Mouse (Mus musculus) C2C12 (cell line): ENCODE measurements around the gene Pnrc2. TPM values are rescaled to one million over a fixed set of nuclear protein-coding genes. Genes with fewer than 3 reads are reported as not detected.
A peak's percentile ranks its signal among the peaks of the same experiment; 100 is the strongest.

Experiments used
- H3K27me3 ChIP-seq: one replicate; pipeline ENCODE4 v1.6.1; 2011; ENCODE audit not compliant: control insufficient read depth, insufficient read depth, insufficient read length
- H3K36me3 ChIP-seq: one replicate; pipeline ENCODE4 v1.6.1; 2011; ENCODE audit not compliant: control insufficient read depth, insufficient read depth
- H3K4me3 ChIP-seq: one replicate; pipeline ENCODE4 v1.5.1; 2011; ENCODE audit warnings: mild to moderate bottlenecking, control low read depth; ENCODE audit not compliant: poor library complexity, insufficient read depth, severe bottlenecking
- H3K79me2 ChIP-seq: one replicate; pipeline ENCODE4 v1.6.1; 2011; ENCODE audit not compliant: control insufficient read depth, insufficient read depth
- H3K79me3 ChIP-seq: one replicate; pipeline ENCODE4 v1.6.1; 2011; ENCODE audit warnings: low read depth, control low read depth
- H3ac ChIP-seq: one replicate; pipeline ENCODE3; 2011; ENCODE audit warnings: low read depth; ENCODE audit not compliant: control insufficient read depth, insufficient read length
- CEBPB ChIP-seq: IDR thresholded peaks from one replicate; pipeline ENCODE4 v1.6.1; 2011; ENCODE audit warnings: low read depth, mild to moderate bottlenecking, control low read depth, moderate library complexity
- CTCF ChIP-seq: IDR thresholded peaks from one replicate; pipeline ENCODE4 v1.5.1; 2011; ENCODE audit not compliant: control insufficient read depth, insufficient read depth, insufficient read length
- FOSL1 ChIP-seq: IDR thresholded peaks from one replicate; pipeline ENCODE4 v1.8.0; 2011; ENCODE audit warnings: mild to moderate bottlenecking, low read length; ENCODE audit not compliant: poor library complexity, insufficient read depth, severe bottlenecking
- MAX ChIP-seq: IDR thresholded peaks from one replicate; pipeline ENCODE4 v1.6.1; 2011; ENCODE audit warnings: mild to moderate bottlenecking, control low read depth
- MYOD1 ChIP-seq: IDR thresholded peaks from one replicate; pipeline ENCODE4 v1.6.1; 2011; ENCODE audit warnings: low read depth; ENCODE audit not compliant: control insufficient read depth, insufficient read length
- MYOG ChIP-seq: IDR thresholded peaks from one replicate; pipeline ENCODE4 v1.6.1; 2011; ENCODE audit not compliant: control insufficient read depth, insufficient read length; ENCODE audit errors: extremely low read depth
- USF1 ChIP-seq: IDR thresholded peaks from one replicate; pipeline ENCODE4 v1.6.1; 2011; ENCODE audit warnings: low read depth, mild to moderate bottlenecking, control low read depth, moderate library complexity
- polyA plus RNA-seq: library from polyadenylated mRNA; unstranded; fragments of >200 nt; fragmentation: generic; extraction: Trizol; gene quantifications from one replicate; pipeline ENCODE4 v1.2.1, GENCODE M21; 2012; ENCODE audit warnings: missing spikeins

Gene Pnrc2
- polyA plus RNA-seq, 1 experiment: 21.7 TPM

DNA sequence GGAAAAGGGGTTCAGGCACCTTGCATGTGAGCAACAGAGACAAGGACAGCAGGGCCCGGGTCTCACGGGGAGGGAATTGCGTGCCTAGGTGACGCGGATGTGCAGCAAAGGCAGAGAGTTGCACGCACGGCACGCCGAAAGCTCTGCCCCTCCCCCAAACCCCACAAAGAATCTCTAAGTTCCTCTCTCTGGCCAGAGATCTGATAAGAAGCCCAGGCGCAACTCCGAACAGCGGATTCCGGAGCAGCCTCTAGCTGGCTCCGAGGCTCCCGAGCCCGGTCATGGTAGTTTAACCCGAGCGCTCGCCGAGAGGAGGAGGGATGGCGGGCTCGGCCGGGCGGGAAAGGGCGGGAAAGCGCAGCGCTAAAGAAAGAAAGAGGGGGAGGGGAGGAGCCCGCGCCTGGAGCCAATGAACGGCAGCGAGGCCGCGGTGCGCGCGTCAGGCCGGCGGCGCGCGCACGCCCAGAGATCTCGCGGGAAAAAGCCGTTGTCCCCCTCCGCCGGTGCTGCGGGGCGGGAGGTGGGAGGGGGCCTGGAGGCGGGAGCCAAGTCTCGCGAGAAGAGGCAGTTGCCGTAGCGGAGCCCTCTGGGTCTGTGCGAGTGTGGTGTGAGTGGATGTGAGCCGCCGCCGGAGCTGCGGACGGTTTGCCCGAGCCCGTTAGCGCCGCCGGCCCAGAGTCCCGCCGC is 18.0 kb downstream of the Pnrc2 start, which contains the start of gene Srsf10:
Gene Srsf10 (plus strand): TSS at position 212 of the 687 bp plus-strand sequence.
- H3K79me3 ChIP-seq: peaks cover 44% of the 10 kb centered on the region
- H3K79me2 ChIP-seq: peaks cover 53% of the 10 kb centered on the region
- TF ChIP-seq USF1 (no peak), MAX (peak; percentile 16)
- H3K27me3 ChIP-seq: no peaks in the 10 kb centered on the region
- peak within 1 kb of the TSS; percentile 96 for H3K4me3 ChIP-seq
- H3ac ChIP-seq: peak within 1 kb of the TSS; percentile 99
- peaks cover 34% of the 10 kb centered on the region for H3K36me3 ChIP-seq

- peaks cover 28% of the 10 kb centered on the region for H3K36me3 ChIP-seq
- H3K4me3 ChIP-seq: peak overlapping the region; percentile 96
- no peaks in the 10 kb centered on the region for H3K27me3 ChIP-seq
- peaks cover 38% of the 10 kb centered on the region for H3K79me3 ChIP-seq
- peak overlapping the region; percentile 99 for H3ac ChIP-seq
- peaks cover 47% of the 10 kb centered on the region for H3K79me2 ChIP-seq
- no peak for TF ChIP-seq MYOG
- no peak for TF ChIP-seq MAX
- TF ChIP-seq FOSL1: no peak
- no peak for TF ChIP-seq MYOD1
Observed at GRCm38 (mm10) chr4:135855080-135855479, 18.6 kb downstream of the Pnrc2 start.

- peaks cover 33% of the 10 kb centered on the region for H3K79me3 ChIP-seq
- no peak overlapping the region for H3ac ChIP-seq
- H3K4me3 ChIP-seq: no peak overlapping the region
- no peaks in the 10 kb centered on the region for H3K27me3 ChIP-seq
- TF ChIP-seq MAX (no peak), MYOG (no peak), USF1 (no peak), MYOD1 (no peak), CTCF (no peak), FOSL1 (no peak), CEBPB (no peak)
- peaks cover 23% of the 10 kb centered on the region for H3K36me3 ChIP-seq
- peaks cover 42% of the 10 kb centered on the region for H3K79me2 ChIP-seq
Observed at GRCm38 (mm10) chr4:135854630-135855029, 19.0 kb downstream of the Pnrc2 start.

DNA sequence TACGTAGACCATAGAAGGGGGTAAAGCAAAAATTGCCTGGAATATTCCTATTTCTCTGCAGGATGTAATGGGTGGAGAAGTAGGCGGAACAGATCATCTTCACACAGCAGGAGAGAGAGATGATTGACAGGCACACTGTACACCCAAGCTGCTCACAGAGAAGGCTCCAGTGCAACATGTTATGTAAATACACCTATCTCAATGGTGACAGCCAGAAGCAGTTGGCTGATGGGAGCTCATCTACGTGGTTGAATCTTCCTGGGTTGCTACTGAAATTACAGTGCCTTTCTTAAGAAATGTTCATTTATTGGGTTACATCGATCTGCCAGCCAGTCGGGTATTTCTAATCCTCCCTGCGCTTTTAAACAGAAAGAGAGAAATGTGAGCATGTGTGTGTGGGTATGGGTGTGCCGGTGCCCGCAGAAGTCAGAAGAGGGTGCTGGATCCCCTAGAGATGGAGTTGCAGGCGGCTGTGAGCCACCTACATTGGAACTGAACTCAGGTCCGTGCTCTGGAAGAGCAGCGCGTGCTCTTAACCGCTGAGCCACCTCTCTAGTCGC is 19.6 kb downstream of the Pnrc2 start:
- TF ChIP-seq MYOD1: no peak
- TF ChIP-seq CEBPB: no peak
- TF ChIP-seq MYOG: no peak
- no peak for TF ChIP-seq USF1
- TF ChIP-seq FOSL1: no peak
- TF ChIP-seq CTCF: no peak
- no peak for TF ChIP-seq MAX
- peaks cover 18% of the 10 kb centered on the region for H3K36me3 ChIP-seq
- no peak overlapping the region for H3ac ChIP-seq
- H3K79me2 ChIP-seq: peaks cover 36% of the 10 kb centered on the region
- H3K4me3 ChIP-seq: no peak overlapping the region
- peaks cover 27% of the 10 kb centered on the region for H3K79me3 ChIP-seq
- no peaks in the 10 kb centered on the region for H3K27me3 ChIP-seq

DNA sequence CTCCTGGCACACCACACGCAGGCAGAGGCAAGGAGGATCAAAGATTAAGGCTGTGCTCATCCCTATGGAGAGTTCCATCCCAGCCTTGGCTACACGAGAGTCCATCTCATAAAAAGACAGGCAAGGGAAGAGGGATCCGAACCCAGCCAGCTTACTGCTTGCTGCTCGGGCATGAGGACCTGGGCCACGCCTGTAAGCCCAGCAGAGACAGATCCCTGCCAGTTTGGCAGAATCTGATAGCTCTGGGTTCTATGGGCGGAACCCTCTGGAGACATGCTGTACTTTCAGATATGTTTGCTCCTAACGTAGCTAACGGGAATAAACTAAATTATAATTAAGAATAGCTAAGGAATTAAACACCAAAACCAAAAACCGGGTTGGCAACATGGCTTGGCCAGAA is 21.7 kb downstream of the Pnrc2 start:
- Histone ChIP-seq H3K79me3 (peaks cover 6% of the 10 kb centered on the region), H3K27me3 (no peaks in the 10 kb centered on the region), H3ac (no peak overlapping the region), H3K36me3 (no peaks in the 10 kb centered on the region), H3K79me2 (peaks cover 15% of the 10 kb centered on the region), H3K4me3 (no peak overlapping the region)
- TF ChIP-seq MYOG: no peak
- TF ChIP-seq MAX: no peak
- no peak for TF ChIP-seq CTCF
- TF ChIP-seq USF1: no peak
- no peak for TF ChIP-seq CEBPB
- no peak for TF ChIP-seq MYOD1
- TF ChIP-seq FOSL1: no peak

GRCm38 (mm10) chr4:135850411-135851095 is 23.1 kb downstream of the Pnrc2 start:
- Histone ChIP-seq H3K4me3 (no peak overlapping the region), H3K36me3 (no peaks in the 10 kb centered on the region), H3ac (no peak overlapping the region), H3K79me2 (peaks cover 4% of the 10 kb centered on the region), H3K79me3 (no peaks in the 10 kb centered on the region), H3K27me3 (no peaks in the 10 kb centered on the region)
- TF ChIP-seq FOSL1: no peak
- TF ChIP-seq CTCF: no peak
- no peak for TF ChIP-seq MAX
- TF ChIP-seq CEBPB: no peak
- no peak for TF ChIP-seq USF1
- no peak for TF ChIP-seq MYOD1
- no peak for TF ChIP-seq MYOG
